Mouse (Mus musculus) c-Kit-positive CD71-positive TER-119-negative erythroid progenitor cells, embryonic 14.5 days (primary cell): ENCODE results near the gene Fam227b.

ENCODE experiments used
- DNase-seq: peaks from one replicate; pipeline ENCODE4 v3.0.0-alpha.2; 2013; ENCODE audit warnings: low read depth

Fam227b gene

GRCm38 (mm10) chr2:126006088-126006487, 145.7 kb downstream of the Fam227b start:
- DNase-seq: no peak

DNA sequence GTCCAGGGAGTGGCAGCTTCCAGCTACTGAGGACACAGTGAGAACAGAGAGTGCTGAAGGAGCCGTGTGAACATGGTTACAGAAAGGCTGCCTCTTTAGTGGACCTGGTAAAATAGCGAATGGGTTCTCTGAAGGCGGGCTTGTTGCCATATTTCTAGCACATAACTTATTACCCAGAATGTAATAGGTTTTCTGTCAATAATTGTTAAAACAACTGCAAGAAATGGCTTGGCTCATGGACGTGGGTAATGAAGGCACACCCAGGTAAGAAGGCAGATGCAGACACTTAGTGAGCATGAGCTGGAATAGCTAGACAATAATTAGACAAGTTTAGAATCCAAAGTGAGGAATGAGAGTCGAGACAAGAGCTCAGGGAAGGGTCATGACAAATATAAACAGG, 149.5 kb downstream of the Fam227b start:
- DNase-seq: no peak

DNA sequence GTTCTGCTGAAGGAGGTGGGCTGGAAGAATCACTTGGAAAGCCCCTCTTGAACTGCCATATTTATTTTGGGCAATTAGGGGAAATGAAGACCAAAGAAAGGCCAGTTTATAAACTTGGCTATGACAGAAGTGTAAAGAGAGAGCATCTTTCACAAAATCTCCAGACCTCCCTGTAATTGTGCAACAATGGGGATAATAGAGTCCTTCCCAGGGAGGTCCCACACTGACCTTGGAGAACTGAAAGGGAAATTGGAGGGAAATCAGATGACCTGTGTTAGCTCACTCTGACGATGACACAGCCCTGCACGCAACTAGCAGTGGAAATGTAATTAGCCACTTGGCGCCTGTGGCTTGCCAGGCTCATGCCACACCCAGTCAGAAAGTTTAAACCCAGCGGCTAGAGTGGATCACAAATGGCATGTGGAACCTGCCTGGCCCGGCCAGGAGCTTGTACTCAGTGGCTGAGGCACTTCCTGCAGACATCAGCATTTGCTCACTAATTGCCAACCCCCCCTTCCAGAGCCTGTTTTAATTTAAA, 175.9 kb downstream of the Fam227b start:
- no peak for DNase-seq

- no peak for DNase-seq
Observed at GRCm38 (mm10) chr2:125975206-125975605, 176.6 kb downstream of the Fam227b start.

DNA sequence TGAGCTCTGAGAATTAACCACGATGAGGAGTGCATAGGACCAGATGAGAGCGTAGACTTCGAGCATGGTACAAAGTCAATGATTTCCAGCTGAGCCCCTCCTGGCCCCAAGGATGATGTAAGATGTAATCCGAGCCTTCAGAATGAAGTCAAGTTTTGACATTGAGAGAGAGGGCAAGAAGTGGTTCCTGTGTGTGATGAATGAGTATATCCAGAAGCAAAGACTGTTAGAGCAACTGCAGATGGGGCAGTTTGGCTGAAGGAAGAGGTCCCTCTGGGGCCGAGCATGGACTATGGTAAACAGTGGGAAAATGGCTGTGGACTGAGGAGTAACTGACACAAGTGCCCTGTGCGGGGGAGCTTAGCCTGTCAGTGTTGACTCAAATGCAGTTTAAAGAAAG, 178.6 kb downstream of the Fam227b start:
- DNase-seq: no peak

DNA sequence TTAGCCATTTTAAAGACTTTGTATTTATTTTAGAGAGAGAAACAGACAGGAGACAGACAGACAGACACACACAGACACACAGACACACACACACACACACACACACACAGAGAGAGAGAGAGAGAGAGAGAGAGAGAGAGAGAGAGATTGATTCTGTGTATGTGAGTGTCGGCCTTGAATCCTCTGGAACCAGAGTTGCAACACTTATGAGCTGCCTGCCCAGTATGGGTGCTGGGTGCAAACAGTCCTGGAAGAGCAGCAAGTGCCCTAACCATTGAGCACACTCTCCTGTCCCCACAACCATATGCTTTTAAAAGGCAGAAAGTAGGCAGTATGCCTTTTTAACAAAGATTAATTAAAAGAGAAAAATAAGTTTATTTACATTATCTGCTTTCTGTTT, 183.0 kb downstream of the Fam227b start:
- no peak for DNase-seq

GRCm38 (mm10) chr2:125948195-125948594, 203.6 kb downstream of the Fam227b start:
- no peak for DNase-seq

GRCm38 (mm10) chr2:125943301-125943700, 208.5 kb downstream of the Fam227b start:
- DNase-seq: no peak

DNA sequence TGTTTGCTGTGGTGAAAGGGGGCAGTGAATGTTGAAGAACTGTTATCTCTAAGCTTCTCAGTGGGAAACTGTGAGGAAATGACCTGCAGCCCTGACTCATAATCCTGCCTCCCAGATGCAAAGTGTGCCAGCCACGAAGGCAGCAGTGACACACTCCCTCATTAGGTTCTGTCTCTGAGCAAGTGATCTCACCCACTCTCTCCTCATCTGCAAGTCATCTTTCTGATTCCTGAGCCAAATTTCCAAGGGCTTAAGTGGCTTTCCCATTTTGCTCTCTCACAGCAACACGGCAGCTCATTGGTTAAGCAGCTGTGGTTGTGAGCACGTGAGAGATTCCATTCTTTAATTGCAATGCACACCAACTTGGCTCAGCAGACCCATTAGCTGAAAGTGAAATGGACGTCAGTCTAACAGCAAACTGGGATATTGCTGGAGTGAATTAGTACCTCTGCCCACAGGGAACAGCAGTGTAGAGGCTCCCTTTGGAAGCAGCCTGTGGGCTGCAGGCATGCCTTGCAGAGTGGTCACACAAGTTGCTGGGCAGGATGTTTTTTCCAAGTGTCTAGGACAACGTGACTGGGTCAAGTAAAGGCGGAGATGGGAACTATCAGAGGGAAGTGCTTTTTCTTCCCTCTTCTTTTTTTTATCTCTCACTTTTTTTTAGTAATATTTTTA, 210.6 kb downstream of the Fam227b start:
- DNase-seq: no peak

GRCm38 (mm10) chr2:125938993-125939642, 212.7 kb downstream of the Fam227b start:
- DNase-seq: no peak

- no peak for DNase-seq
Observed at GRCm38 (mm10) chr2:125936396-125936795, 215.4 kb downstream of the Fam227b start.

DNA sequence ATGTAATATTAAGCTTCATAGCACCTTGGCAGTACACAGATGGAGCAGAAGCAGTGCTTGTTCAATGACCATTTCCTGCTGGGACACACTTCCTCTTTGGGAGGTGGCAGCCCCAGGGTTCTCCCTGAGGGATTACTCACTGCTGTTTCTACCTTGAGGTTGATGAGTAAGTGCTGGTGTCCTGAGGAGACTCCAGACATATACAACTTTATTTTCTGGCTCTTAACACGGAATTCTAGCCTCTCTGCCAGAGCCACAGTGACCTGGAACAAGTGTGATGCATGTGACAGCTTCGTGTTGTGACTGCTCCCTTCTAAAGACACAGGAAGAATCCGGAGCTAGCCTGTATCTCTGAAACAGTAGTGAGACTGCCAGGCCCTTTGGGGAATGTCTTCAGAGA, 217.8 kb downstream of the Fam227b start:
- no peak for DNase-seq
